Mouse (Mus musculus) right cerebral cortex, adult 2 months (tissue): ENCODE results near the gene Klhl28.

Experiments used
- DNase-seq, 2 experiments: peaks; one replicate each; pipeline ENCODE4 v3.0.0; 2021 to 2022; ENCODE audit warnings: low spot score in 2 of 2

The Klhl28 gene

DNA sequence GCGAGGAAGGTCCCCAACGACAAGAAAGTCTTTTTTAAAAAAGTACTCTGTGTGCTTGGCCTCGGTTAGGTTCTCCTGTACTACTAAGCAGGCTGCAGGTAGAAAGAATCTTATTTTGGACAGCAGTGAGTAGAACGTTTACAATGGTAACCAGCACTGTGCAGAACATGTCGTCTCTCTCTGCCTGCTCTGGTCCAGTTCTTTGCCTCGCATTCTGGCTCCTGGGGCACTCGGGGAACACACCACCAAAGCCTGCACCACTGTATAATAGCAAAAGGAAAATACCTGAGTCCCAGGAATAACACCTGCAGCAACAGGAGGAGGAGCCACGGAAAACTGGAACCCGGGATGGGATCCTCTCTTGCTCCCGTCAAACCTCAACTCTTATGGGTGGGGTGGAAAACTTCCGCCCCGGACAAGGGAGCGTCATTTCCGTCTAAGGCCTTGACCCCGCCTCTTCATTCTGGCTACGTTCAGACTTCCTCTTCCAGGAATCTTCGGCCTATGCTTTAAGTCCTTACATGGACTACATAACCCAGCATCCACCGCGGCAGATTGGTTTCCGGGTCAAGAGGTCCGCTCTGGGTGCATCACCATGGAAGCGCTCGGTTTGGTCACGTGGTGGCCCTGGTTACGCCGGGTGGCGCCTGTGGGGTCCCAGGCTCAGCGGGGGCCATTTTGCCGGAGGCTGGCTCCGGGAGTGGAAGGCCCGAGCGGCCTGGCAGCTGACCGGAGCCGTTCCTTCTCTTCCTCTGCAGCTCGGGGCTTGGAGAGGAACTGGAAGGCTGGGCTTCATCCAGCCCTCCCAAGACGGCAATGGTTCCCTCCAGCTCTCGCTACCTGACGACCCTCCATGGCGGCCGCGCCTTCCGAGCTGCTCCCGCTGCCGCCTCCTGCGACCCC is at the start of gene Klhl28, which contains the start of gene Togaram1:
Klhl28 (minus strand) TSS at position 411 of the 903 bp plus-strand sequence.
Togaram1 (plus strand) TSS at position 681 of the 903 bp plus-strand sequence.
- DNase-seq = peak; percentile 100

DNA sequence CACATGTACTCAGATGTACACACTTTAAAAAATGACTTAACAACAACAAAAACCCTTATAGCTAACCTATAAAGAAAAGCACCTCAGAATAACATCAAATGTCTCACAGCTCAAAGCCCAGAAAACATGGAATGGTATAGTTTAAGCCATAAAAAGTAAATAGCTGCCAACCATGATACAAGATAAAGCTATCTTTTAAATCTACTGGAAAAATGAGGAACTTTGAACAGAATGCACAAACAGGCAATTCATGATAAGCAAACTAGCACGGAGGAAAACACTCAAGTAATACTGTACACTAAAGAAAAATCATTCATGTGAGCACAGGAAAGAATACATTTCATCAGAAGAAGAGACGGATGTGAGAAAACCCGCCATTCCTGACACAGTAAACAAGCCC is 42.4 kb upstream of the Klhl28 start:
- DNase-seq = no peak

DNA sequence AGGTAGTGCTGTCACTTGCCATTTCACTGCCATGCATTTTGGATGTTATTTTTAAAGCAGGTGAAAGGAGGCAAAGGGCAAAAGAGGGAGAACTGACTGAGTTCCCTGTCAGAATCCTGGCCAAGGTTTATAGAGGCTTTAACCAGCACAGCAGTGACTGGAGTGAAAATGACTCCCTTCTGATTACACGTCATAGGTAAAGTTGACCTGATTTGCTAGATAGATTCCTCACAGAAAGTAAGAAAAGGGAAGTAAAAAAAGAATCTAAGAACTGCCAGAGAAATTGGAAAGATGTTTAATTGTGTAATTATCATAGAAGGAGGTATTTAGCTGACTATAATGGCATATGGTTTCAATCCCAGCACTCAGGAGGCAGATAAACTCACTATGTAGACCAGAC is 12.2 kb upstream of the Klhl28 start:
- no peak for DNase-seq

DNA sequence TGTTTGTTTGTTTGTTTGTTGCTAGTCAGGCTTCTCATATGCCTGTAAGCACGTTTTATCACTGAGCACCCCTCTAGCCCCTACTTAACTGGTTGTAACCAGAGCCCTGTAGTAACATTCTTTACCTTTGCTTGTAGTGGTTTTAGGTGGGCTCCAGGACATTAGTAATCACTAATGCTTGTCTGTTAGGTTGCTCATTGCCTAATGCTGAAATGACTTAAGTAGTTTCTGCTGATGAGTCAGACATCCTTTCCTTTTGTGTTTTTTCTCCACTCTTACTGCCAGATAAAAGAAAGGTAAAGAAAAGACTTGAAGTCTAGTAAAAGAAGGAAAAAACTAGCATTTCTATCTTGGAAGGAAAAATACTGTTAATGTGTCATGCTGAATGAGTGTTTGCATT is 10.9 kb upstream of the Klhl28 start:
- no peak for DNase-seq

DNA sequence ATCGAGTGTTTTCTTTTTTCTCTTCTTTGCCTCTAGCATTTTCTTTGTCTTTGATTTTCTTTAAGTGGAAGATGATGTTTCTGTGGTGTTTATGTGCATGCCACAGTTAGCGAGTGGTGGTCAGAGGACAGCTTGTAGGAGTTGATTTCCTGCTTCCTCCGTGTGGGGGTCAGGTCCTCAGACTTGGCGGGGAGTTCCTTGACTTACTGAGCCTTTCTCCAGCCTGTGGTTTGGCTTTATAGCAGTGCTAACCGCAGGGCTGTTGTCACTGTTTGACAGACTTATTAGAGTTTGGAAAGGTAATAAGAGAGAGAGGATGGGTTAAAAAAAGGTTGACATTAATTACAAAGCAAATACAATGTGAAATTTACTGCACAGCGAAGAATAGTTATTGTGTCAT is 10.2 kb upstream of the Klhl28 start:
- no peak for DNase-seq

DNA sequence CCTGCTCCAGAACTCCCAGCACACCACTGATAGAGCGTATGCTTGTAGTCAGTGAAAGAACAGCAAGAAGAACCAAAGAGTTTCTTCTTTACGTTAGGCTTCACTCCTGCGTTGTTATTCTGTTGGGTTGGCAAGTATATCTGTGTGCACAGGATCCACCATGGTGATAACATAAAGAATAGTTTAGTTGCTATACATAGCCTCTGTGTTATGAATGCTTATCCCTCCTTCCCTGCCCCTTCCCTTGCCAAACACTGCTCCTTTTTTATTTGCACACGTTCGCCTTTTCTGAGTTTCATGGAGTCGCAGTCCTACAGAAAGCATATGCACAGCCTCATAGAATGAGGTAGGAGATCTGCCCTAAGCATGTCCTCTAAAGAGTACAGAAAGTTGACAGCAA is 6.7 kb upstream of the Klhl28 start:
- DNase-seq = no peak

DNA sequence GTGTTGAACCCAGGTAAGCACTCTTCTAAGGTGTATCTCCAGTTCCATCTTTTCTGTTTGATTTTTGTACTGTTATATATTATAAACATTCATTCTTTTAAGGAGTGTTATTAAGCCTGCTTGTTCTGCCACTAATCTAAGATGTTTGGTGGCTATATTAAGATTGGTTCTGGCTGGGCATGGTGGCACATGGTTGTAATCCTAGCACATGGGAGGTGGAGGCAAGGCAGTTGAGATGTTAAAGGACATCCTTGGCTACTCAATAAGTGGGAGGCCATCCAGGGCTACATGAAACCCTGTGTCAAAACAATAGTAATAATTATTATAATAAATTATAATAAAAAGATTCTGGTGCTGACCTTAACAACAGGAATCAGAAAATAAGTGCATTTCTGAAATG is 6.1 kb upstream of the Klhl28 start:
- no peak for DNase-seq

DNA sequence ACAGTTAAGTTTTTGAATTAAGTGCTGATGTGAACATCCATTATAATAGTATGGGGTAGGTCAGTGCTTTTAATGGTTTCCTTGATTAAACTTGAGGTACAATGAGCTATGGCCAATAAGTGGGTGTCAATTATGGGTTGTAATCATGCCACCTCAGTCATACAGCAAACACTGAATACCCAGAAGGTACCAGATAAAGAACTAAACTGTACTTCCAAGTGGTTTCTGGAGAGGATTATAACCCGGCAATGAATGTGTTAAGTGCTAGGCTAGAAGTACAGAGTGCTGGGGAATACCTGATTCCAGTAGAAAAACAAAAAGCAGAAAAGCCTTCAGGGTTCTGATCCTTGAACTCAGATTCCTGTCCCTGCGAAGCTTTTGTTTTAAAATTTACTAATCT is 2.7 kb upstream of the Klhl28 start:
- no peak for DNase-seq

DNA sequence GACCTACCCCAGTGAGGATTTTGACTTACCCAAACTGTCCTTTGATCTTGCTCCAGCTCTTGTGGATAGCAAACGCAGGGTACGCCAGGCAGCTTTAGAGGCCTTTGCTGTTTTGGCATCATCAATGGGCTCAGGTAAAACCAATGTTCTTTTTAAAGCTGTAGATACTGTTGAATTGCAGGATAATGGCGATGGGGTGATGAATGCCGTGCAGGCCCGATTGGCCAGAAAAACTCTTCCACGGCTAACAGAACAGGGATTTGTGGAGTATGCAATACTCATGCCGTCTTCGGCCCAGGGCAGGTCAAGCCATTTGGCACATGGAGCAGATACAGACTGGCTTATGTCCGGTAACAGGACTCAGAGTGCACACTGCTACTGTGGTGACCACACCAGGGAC is 2.1 kb upstream of the Klhl28 start:
- DNase-seq = peak in 1 of 2 experiments; percentile 16

DNA sequence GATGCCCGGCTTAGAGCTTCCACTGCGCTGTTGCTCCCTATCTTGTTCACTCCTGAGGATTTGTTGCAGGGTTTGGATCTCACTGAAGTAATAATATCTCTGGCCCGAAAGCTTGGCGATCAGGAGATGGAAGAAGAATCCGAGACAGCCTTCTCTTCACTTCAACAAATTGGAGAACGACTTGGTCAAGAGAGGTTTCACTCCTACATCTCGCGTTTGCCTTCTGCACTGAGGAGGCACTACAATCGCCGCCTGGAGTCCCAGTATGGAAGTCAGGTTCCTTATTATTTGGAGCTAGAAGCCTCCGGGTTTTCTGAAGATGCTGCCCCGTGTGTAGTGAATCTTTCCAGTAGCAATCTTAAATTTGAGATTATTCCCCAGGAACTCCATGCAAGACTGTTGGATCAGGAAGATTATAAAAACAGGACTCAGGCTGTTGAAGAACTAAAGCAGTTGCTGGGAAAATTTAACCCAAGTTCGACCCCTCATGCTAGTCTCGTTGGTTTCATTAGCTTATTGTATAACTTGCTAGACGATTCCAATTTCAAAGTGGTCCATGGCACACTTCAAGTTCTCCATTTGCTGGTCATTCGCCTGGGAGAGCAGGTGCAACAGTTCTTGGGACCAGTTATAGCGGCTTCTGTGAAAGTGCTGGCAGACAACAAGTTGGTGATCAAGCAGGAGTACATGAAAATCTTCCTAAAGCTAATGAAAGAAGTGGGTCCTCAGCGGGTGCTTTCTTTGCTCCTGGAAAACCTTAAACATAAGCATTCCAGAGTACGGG is 1.5 kb upstream of the Klhl28 start:
- DNase-seq = no peak

DNA sequence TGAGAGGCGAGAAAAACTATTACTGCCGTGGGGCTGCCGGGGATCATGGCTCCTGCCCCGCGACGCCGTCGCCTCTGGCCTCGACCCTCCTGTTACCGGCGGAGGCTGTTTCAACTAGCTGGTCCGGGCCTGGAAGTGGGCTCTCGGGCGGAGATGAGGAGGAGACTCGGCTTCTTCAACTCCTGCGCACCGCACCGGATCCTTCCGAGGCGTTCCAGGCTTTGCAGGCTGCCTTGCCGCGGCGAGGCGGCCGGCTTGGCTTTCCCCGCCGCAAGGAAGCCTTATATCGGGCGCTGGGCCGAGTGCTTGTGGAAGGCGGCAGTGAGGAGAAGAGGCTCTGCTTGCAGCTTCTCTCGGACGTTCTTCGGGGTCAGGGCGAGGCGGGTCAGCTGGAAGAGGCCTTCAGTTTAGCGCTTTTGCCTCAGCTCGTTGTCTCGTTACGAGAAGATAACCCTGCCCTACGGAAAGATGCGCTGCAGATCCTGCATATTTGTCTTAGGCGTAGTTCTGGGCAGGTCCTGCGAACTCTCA is 832 bp upstream of the Klhl28 start:
- peak; percentile 36 to 43 for DNase-seq

DNA sequence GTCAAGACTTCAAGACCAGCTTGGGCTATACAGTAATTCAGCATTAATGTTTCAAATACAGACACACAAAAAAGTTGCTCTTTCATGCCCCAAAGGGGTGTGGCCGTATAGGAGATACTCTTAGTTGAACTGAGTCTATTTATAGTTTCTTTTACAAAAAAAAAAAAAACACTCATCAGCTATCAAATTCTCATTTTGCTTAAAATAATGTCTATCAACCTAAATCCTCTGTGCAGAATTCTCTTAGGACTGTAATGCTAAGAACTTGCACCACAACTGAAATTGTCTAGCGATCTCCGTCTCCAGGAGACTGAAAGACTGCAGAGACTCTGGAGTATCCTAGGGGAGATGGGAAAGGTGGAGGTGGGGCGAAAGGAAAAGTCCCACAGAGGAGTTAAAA is 774 bp downstream of the Klhl28 start:
- no peak for DNase-seq

DNA sequence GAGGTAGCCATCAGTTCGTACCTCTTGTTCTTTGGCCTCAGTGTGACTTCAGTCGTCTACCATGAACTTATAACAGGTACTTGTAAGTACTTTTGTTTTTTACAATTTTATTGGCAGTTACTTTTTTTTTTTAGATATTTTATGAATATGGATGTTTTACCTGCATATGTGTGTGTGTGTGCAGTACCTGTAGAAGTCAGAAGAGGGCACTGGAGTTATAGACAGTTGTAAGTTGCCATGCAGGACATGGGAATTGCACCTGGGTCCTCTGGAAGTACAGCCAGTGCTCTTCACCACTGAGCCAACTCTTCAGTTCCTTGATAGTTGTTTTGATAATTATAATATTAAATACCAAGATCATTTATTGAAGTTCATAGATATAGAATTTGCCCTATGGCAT is 27.8 kb downstream of the Klhl28 start:
- no peak for DNase-seq

DNA sequence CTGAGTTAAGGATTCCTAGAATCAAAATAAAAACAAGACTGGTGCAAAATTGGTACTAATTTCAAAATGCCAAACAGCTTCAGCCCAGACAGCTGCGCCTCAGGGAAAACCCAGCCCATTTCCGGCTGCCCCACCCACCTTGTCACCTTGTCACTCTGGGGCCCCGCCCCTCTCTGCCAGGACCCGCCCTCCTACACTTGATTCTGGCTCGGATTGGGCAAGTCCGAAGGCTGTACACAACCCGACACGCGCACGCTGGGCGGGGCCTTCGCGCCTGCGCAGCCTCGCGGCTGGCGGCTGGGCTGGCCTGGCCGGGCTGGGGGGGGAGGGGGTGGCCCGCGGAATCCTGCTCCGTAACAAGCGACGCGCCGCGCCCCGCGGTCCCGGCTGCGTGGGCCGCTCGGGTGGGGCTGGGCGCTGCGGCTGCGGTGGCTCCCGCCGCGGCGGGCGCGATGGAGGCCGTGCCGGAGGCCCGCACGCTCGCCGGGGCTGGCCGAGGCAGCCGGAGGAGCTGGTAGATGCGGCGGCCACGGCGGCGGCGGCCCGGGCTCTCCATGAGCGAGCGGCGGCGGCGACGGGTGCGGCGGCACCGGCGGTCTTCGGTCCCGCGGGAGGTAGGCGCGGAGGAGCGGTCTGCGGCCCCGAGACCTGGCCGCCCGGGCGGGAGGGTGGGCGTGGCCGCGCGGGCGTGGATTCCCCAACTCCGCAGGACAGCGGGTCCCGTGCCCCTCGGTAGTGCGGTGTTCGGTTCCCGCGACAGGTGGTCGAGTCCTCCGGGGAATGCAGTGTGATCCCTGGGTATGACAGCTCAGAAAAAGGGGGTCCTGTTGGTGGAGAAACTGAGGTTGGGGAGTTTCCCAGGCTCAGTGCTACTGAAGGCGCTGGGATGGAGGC is 47.5 kb downstream of the Klhl28 start, which contains the start of gene Gm527:
Gm527 (plus strand) TSS at position 329 of the 894 bp plus-strand sequence.
- peak; percentile 93 to 95 for DNase-seq

DNA sequence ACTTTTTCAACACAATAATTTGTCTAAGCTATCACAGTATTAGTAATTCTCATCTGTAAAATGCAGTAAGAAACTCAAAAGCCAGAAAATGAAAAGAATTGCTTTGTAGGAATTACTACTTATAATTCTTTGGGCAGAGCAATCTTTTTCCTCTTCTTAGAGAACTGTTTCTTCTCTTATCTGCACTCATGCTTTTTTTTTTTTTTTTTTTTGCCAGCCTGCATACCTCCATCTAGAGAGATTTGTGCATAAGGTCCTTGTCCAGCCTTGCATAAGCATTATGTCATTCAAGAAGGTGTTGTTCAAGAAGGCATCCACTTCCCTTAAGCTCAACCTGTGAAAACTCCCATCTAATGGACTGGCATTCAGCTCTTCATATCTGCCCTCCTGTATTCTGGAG is 48.6 kb downstream of the Klhl28 start:
- DNase-seq = no peak

DNA sequence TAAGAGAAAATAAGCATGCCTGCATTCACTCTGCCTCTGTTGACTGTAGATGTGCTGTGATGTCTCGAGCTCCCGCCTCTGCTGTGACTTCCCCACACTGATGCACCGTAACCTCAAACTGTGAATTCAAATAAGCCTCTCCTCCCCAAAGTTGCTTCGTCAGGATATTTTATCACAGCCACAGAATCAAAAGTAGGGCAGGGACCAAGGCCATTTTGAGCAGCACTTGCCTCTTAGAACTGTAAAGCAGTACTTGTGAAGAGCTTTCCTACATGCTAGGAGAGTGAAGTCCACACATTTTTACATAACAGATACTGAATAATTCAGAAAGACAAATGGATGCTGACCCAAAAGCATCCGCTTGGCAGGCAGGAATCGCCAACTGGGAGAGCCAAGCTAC is 52.3 kb downstream of the Klhl28 start:
- no peak for DNase-seq

DNA sequence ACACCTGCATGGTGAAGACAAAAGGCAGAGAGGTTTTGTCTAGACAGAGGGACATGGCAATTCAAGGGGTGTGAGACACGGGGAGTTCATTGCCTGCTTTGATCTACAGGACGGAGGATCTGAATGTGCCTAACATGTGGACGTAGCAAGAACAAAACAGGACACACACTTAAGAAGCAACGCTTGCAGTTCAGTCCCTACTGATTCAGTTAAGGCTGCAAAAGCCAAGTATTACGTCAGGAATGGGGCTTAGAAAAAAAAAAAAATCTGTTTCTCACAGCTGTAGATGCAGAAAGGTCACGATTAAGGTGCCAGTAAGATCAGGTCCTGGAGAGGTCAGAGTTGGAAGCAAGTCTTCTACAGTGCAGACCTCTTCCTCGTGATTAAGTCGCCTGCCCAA is 62.1 kb downstream of the Klhl28 start:
- DNase-seq = no peak

DNA sequence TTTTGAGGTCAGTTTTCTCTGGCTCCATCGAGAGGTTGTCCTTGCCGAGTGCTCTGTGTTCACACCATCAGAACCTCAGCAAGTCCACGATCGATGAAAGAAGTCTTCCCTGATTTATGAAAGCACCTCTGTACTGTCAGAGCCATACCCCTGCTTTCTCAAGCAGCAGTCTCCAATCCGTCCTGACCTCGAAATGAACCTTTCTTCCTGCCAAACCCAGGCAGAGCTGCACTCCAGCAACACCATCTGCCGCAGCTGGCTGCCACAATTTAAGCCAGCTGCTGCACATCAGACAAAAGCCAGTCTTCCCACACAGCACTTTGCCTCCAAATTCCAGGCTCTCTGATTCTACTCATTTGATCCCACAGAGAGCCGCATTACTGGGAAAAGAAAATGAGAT is 62.8 kb downstream of the Klhl28 start:
- DNase-seq = no peak

DNA sequence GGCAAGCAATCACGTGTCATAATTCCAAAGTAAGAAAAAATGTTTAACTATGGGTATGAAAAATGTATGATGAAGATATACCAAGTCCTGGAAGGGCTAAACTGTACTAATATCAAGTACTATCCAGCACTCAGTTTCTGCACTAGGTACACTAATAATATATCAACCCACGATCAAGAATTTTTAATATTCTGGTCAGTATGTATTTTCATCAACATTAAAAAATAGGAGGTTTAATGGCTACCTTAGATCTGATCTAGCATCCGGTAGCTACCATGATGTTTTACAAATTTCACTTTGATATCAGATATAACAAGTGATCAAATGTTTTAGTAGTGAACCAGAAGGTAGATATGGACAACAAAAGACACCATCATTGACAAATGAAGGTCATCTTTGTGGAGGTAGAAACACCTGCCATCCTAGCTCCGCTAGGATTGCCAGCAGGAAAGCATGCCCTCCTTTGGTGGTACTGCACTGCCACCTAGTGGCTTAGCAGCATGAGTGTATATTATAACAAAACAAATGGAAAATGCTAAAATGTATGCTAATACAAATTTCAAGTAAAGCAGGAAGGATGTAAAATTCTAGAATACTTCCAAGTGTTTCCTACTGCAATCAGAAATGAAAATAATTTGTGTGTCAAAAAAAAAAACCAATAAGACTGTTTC is 68.1 kb downstream of the Klhl28 start:
- peak; percentile 41 to 73 for DNase-seq
